Mouse (Mus musculus): ENCODE results near the gene Ddrgk1. TPM values are rescaled to one million over a fixed set of nuclear protein-coding genes. Genes with fewer than 3 reads are reported as not detected.

Ddrgk1 gene
- total and polyA plus RNA-seq, 2 experiments from 2014 or later = 14.4 to 83.3 TPM

DNA sequence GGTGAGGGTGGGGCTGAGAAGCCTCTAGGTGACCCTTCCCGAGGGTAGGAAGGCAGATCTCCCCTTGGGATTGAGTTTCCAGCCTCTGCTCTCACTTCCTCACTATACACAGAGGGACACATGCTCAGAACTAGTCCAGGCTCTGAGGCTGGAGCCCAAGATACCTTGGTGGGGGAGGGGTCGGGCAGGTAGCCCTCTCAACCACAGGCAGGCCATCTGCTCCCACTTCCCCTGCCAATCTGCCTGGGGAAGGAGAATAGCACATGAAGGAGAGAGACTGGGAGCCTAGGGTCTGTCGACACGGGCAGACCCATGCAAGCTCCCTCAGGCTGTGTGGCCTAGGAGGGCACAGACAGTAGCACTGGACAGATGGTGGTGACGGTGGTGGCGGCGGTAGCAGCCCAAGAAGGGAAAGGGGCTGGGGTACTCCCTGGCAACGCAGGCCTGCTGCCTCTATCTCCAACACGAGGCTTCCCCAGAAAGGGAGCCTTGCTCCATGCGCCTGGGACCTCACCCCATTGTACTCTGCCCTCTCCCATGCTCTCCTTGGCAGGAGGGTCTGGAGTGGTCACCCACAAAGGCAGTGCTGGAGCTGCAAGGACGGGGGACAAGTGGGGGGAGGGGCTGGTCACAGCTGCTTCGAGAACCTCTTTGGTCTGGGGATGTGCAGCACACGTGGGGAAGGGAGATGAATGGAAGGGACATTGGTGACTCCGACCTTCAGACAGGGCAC is 30.3 kb downstream of the Ddrgk1 start:
- no peaks in the 10 kb centered on the region; the same call in 1 of the 2 replicates for H3K27me3 ChIP-seq (ENCODE audit: insufficient read depth, low read length)
- ATAC-seq (peak; percentile 35), DNase-seq (ENCODE audit: low spot score) (peak; percentile 38)
- peaks cover 6% of the 10 kb centered on the region; the same call in 1 of the 2 replicates for H3K36me3 ChIP-seq (ENCODE audit: insufficient read depth, low read length)
- 25% methylated on average over 14 of the region's 14 CpGs for WGBS
- no peaks in the 10 kb centered on the region for H3K9me3 ChIP-seq (ENCODE audit: low read length)
- no peak overlapping the region for H3K9ac ChIP-seq (replicated peaks; ENCODE audit: low read length)
- H3K4me3 ChIP-seq (ENCODE audit: low read length) = no peak overlapping the region
- TF ChIP-seq CTCF (IDR thresholded peaks at IDR 0.05; ENCODE audit: low read depth) = no peak
- peak overlapping the region; percentile 49; the same call in 1 of the 2 replicates for H3K4me2 ChIP-seq (ENCODE audit: low read depth, low read length)
- H3K27ac ChIP-seq = peak overlapping the region; percentile 70; the same call in 1 of the 2 replicates
- H3K4me1 ChIP-seq (ENCODE audit: insufficient read depth, low read length) = peaks cover 14% of the 10 kb centered on the region

DNA sequence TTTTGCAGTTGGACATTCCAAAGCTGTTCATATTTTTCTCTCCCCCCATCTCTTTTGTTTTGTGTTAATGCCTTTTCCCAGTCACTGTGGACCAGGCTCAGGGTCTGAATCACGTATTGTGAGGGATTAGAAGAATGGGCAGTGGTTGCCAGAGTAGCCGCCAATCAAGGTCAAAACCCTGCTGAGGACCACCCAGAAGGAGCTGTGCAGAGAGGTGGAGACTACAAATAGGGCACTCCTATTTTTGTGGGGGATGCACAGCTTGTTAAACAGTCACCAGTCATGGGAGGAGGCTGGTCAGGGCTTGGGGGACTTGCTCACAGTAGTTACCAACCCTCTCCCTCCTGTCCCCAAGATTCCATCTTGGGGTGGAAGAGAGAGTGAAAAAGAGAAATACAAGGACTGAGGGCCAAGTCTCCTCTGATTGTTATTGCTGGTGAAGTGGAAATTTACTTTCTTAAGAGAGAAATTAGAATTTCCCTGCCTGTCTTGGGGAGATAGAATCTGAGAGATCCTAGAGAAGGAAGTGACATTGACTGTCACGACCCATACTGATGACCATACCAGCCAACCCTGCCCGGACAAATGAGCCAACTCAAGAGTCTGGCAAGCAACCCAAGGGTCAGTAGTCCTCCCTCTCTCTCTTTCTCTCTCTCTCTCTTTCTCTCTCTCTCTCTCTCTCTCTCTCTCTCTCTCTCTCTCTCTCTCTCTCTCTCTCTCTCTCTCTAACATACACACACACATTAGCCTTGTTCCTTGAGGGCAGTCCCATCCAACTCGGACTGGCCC is 31.4 kb downstream of the Ddrgk1 start:
- ATAC-seq (peak; percentile 44), DNase-seq (ENCODE audit: low spot score) (peak; percentile 47)
- Histone ChIP-seq H3K4me3 (ENCODE audit: low read length) (no peak overlapping the region), H3K36me3 (ENCODE audit: insufficient read depth, low read length) (peaks cover 6% of the 10 kb centered on the region; the same call in 1 of the 2 replicates), H3K9me3 (ENCODE audit: low read length) (no peaks in the 10 kb centered on the region), H3K9ac (replicated peaks; ENCODE audit: low read length) (no peak overlapping the region), H3K4me1 (ENCODE audit: insufficient read depth, low read length) (peaks cover 19% of the 10 kb centered on the region), H3K27ac (peak overlapping the region; percentile 70; the same call in 1 of the 2 replicates), H3K27me3 (ENCODE audit: insufficient read depth, low read length) (no peaks in the 10 kb centered on the region; the same call in 1 of the 2 replicates), H3K4me2 (ENCODE audit: low read depth, low read length) (no peak overlapping the region)
- 46% methylated on average over 5 of the region's 5 CpGs for WGBS
- TF ChIP-seq CTCF (IDR thresholded peaks at IDR 0.05; ENCODE audit: low read depth) = no peak

DNA sequence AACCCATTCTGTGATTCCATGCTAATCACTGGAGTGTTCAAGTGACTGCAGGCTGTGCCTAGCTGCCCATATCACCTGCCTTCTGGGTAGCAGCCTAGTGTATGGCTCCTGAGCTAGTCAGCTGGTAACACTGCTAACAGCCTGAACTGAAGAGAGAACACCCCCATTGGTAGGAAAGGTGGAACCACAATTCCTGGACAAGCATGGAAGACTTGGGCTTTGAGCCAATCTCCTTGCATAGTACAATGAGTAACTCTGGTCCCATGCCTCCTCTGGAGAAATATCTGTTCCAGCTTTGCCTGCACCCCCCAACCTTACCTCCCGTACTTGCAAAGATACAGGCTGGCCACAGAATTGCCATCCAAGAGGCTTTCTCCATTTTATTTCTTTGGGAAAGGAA is 32.0 kb downstream of the Ddrgk1 start:
- no peak for ATAC-seq
- H3K4me2 ChIP-seq (ENCODE audit: low read depth, low read length) = no peak overlapping the region
- H3K36me3 ChIP-seq (ENCODE audit: insufficient read depth, low read length) = peaks cover 6% of the 10 kb centered on the region; the same call in 1 of the 2 replicates
- H3K27me3 ChIP-seq (ENCODE audit: insufficient read depth, low read length) = no peaks in the 10 kb centered on the region; the same call in 1 of the 2 replicates
- TF ChIP-seq CTCF (IDR thresholded peaks at IDR 0.05; ENCODE audit: low read depth) = no peak
- H3K4me3 ChIP-seq (ENCODE audit: low read length) = no peak overlapping the region
- H3K9ac ChIP-seq (replicated peaks; ENCODE audit: low read length) = no peak overlapping the region
- H3K9me3 ChIP-seq (ENCODE audit: low read length) = no peaks in the 10 kb centered on the region
- 47% methylated on average over 1 of the region's 1 CpGs for WGBS
- DNase-seq (ENCODE audit: low spot score) = peak; percentile 68
- H3K4me1 ChIP-seq (ENCODE audit: insufficient read depth, low read length) = peaks cover 19% of the 10 kb centered on the region
- no peak overlapping the region; the same call in 1 of the 2 replicates for H3K27ac ChIP-seq

DNA sequence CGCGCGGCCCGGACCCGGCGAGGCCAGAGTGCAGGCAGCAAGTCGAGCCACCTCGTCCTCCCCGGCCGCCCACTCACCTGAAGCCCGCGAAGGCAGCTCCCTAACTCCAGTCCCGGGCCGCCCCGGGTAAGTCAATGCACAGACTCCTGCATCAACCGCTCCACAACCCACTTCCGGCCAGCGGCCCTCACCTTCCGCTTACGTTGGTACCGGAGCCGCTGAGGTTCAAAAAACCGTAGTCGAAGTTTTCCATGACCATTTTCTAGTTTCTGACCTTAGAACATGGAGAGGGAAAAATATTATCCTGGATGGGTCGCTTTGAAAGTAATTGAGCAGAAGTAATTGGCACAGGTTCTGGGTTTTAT is 34.6 kb downstream of the Ddrgk1 start, which contains the start of the genes Fastkd5 and Ubox5:
TSS of gene Fastkd5 (minus strand) at position 189 of the 365 bp plus-strand sequence.
TSS of gene Ubox5 (minus strand) at position 200 of the 365 bp plus-strand sequence.
- peak; percentile 82 for ATAC-seq
- H3K9ac ChIP-seq (replicated peaks; ENCODE audit: low read length) = peak within 1 kb of the TSS; percentile 84
- peak within 1 kb of the TSS; percentile 97 for H3K4me2 ChIP-seq (ENCODE audit: low read depth, low read length)
- no peak for TF ChIP-seq CTCF (IDR thresholded peaks at IDR 0.05; ENCODE audit: low read depth)
- H3K27me3 ChIP-seq (ENCODE audit: insufficient read depth, low read length) = no peaks in the 10 kb centered on the region
- WGBS = under 1% methylated on average over 25 of the region's 25 CpGs
- peak within 1 kb of the TSS; percentile 97 for H3K4me3 ChIP-seq (ENCODE audit: low read length)
- H3K36me3 ChIP-seq (ENCODE audit: insufficient read depth, low read length) = no peaks in the 10 kb centered on the region
- peak; percentile 94 for DNase-seq (ENCODE audit: low spot score)
- peaks cover 14% of the 10 kb centered on the region for H3K4me1 ChIP-seq (ENCODE audit: insufficient read depth, low read length)
- no peaks in the 10 kb centered on the region for H3K9me3 ChIP-seq (ENCODE audit: low read length)
- peak within 1 kb of the TSS; percentile 80 for H3K27ac ChIP-seq

DNA sequence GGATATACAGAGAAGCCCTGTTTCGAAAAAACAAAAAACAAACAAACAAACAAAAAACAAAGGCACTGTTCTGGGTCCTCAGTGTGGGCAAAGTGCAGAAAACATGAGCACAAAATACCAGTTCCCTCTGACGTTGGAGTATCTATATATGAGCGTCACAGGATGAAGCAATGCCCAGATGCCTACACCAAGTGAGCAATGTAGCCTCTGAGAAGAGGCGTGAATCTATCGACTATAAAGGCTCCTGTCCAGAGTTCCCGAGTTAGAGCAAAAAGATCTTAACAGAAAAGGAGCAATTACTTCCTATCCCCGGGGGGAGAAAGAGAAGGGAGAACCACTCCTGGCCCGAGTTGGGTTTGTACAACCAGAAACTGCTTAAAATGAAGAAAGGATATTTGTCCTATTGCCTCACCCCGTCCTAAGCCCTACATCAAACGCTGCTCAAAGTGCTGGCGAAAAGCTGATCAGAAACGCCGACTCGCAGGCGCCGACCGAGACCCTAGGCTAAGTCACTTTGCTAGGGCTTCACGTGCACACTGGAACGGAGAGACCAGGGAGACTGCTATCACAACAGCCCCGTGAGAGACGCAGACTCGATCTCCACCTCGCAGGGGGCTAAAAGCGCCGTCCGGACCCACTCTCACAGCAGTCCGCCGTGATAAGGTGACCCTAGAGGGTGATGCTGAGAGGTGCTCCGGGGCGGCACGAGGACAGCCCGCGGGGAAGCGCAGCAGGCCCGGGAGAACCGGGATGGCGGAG is 35.2 kb downstream of the Ddrgk1 start:
- H3K27me3 ChIP-seq (ENCODE audit: insufficient read depth, low read length) = no peaks in the 10 kb centered on the region
- ATAC-seq (peak; percentile 48; the same call in 1 of the 2 replicates), DNase-seq (ENCODE audit: low spot score) (peak; percentile 6)
- H3K27ac ChIP-seq = peak overlapping the region; percentile 80
- H3K9me3 ChIP-seq (ENCODE audit: low read length) = no peaks in the 10 kb centered on the region
- peak overlapping the region; percentile 84 for H3K9ac ChIP-seq (replicated peaks; ENCODE audit: low read length)
- WGBS = 3% methylated on average over 32 of the region's 37 CpGs
- peak overlapping the region; percentile 97 for H3K4me3 ChIP-seq (ENCODE audit: low read length)
- peaks cover 11% of the 10 kb centered on the region; the same call in 1 of the 2 replicates for H3K4me1 ChIP-seq (ENCODE audit: insufficient read depth, low read length)
- H3K4me2 ChIP-seq (ENCODE audit: low read depth, low read length) = peak overlapping the region; percentile 97
- TF ChIP-seq CTCF (IDR thresholded peaks at IDR 0.05; ENCODE audit: low read depth) = no peak
- H3K36me3 ChIP-seq (ENCODE audit: insufficient read depth, low read length) = no peaks in the 10 kb centered on the region

DNA sequence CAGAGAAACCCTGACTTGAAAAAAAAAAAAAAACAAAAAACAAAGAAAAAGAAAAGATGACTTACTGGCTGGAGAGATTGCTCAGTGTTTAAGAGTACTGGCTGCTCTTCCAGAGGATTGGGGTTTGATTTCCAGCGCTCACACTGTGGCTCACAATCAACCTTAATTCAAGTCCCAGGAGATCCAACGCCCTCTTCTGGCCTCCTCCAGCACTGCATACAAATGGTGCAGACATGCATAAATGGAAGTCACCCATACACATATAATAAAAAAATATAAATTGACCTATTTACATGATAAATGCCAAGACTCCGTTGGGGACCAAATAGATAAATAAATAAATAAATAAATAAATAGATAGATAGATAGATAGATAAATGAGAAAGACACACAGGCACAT is 36.0 kb downstream of the Ddrgk1 start:
- DNase-seq (ENCODE audit: low spot score) = no peak
- Histone ChIP-seq H3K9ac (replicated peaks; ENCODE audit: low read length) (no peak overlapping the region), H3K4me2 (ENCODE audit: low read depth, low read length) (peak overlapping the region; percentile 97), H3K36me3 (ENCODE audit: insufficient read depth, low read length) (no peaks in the 10 kb centered on the region), H3K27me3 (ENCODE audit: insufficient read depth, low read length) (no peaks in the 10 kb centered on the region), H3K4me3 (ENCODE audit: low read length) (no peak overlapping the region), H3K9me3 (ENCODE audit: low read length) (no peaks in the 10 kb centered on the region), H3K4me1 (ENCODE audit: insufficient read depth, low read length) (peaks cover 8% of the 10 kb centered on the region; the same call in 1 of the 2 replicates), H3K27ac (no peak overlapping the region)
- ATAC-seq = no peak
- peak; percentile 37 for TF ChIP-seq CTCF (IDR thresholded peaks at IDR 0.05; ENCODE audit: low read depth)
- 60% methylated on average over 3 of the region's 3 CpGs for WGBS

Measured in hindbrain, postnatal 0 days (tissue).